Mouse (Mus musculus) left cerebral cortex, adult 8-10 months (tissue): Measurements from ENCODE around the gene Cdc7. TPM values are rescaled to one million over a fixed set of nuclear protein-coding genes. Genes with fewer than 3 reads are reported as not detected.

Experiments used
- DNase-seq, 2 experiments: peaks; one replicate each; pipeline ENCODE4 v3.0.0; 2022; ENCODE audit warnings: low spot score in 2 of 2
- total RNA-seq, 4 experiments: library from RNA; stranded (reverse); gene quantifications; 2 replicates each; pipeline ENCODE4 v1.2.4; 2022

Cdc7 gene
- total RNA-seq, 4 experiments from 2014 or later, result 7.0 to 11.8 (median 9.2) TPM

GRCm38 (mm10) chr5:107022064-107022428, 57.9 kb downstream of the Cdc7 start:
- DNase-seq, result no peak

- DNase-seq, result no peak
Observed at GRCm38 (mm10) chr5:107023951-107024350, 59.8 kb downstream of the Cdc7 start.

- DNase-seq, result no peak
Observed at GRCm38 (mm10) chr5:107025371-107025770, 61.2 kb downstream of the Cdc7 start.

- no peak for DNase-seq
Observed at GRCm38 (mm10) chr5:107025809-107026208, 61.7 kb downstream of the Cdc7 start.

- DNase-seq, result no peak
Observed at GRCm38 (mm10) chr5:107027616-107028015, 63.5 kb downstream of the Cdc7 start.

GRCm38 (mm10) chr5:107028557-107028956, 64.4 kb downstream of the Cdc7 start:
- no peak for DNase-seq

GRCm38 (mm10) chr5:107029801-107030200, 65.7 kb downstream of the Cdc7 start:
- DNase-seq, result no peak

- DNase-seq, result no peak
Observed at GRCm38 (mm10) chr5:107030821-107031220, 66.7 kb downstream of the Cdc7 start.

Other genes starting within 250 kb of the Cdc7 start
- 1 to 10 TPM; 1.3 to 2.6 (median 1.9) TPM for gene Hfm1, start 38.0 kb upstream of the Cdc7 start, total RNA-seq